Mouse (Mus musculus): ENCODE results near the gene Vps33a. TPM values are rescaled to one million over a fixed set of nuclear protein-coding genes. Genes with fewer than 3 reads are reported as not detected.
A peak's percentile ranks its signal among the peaks of the same experiment; 100 is the strongest.

The Vps33a gene
- polyA plus RNA-seq, 1 experiment from 2014 or later = 39.0 TPM

GRCm38 (mm10) chr5:123580043-123580442 lies 7.2 kb upstream of the Vps33a start:
- 90% methylated on average over 6 of the region's 6 CpGs for WGBS
- Histone ChIP-seq H3K9ac (replicated peaks) (no peak overlapping the region), H3K4me3 (replicated peaks) (no peak overlapping the region), H3K4me1 (no peaks in the 10 kb centered on the region), H3K27me3 (replicated peaks) (no peaks in the 10 kb centered on the region), H3K36me3 (peaks cover 70% of the 10 kb centered on the region), H3K27ac (replicated peaks) (no peak overlapping the region), H3K4me2 (no peak overlapping the region), H3K9me3 (replicated peaks) (no peaks in the 10 kb centered on the region)
- ATAC-seq (ENCODE audit: low FRiP score) = no peak

- H3K9me3 ChIP-seq (replicated peaks) = no peaks in the 10 kb centered on the region
- H3K4me2 ChIP-seq = no peak overlapping the region
- H3K4me3 ChIP-seq (replicated peaks) = no peak overlapping the region
- ATAC-seq (ENCODE audit: low FRiP score) = no peak
- peaks cover 7% of the 10 kb centered on the region for H3K4me1 ChIP-seq
- H3K27me3 ChIP-seq (replicated peaks) = no peaks in the 10 kb centered on the region
- no peak overlapping the region for H3K9ac ChIP-seq (replicated peaks)
- H3K27ac ChIP-seq (replicated peaks) = no peak overlapping the region
- WGBS = 89% methylated on average over 3 of the region's 3 CpGs
- H3K36me3 ChIP-seq = peaks cover 51% of the 10 kb centered on the region
These were observed 3.9 kb upstream of the Vps33a start for GRCm38 (mm10) chr5:123576696-123577095.

- Histone ChIP-seq H3K9ac (replicated peaks) (no peak overlapping the region), H3K27me3 (replicated peaks) (no peaks in the 10 kb centered on the region), H3K4me2 (peak overlapping the region; percentile 76), H3K4me1 (peaks cover 15% of the 10 kb centered on the region), H3K9me3 (replicated peaks) (no peaks in the 10 kb centered on the region), H3K4me3 (replicated peaks) (peak overlapping the region; percentile 98), H3K27ac (replicated peaks) (0 out of 2 replicates have a peak overlapping the region, but pooled peaks have one; percentile 45), H3K36me3 (peaks cover 35% of the 10 kb centered on the region)
- no peak for ATAC-seq (ENCODE audit: low FRiP score)
- 65% methylated on average over 8 of the region's 8 CpGs for WGBS
These were observed 524 bp upstream of the Vps33a start for GRCm38 (mm10) chr5:123573362-123573761.

DNA sequence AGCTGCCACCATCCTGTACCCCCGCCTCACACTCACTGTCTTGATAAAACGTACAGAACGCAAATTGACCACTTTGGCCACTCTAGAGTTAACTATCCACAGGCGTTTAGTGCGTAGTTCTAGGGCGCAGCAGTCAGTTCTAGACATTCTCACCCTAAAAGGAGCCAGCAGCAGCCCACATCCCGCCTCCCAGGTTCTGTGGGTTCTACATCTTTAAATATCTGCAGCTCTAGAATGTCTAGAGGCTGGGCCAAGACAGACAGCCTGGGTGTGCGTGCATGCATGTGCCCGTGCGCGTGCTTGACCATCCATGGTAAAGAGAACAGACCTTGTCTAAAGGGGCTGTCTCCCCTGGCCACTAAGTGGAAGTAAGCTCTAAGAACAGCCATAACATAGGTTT lies 11.7 kb downstream of the Vps33a start:
- H3K4me2 ChIP-seq = no peak overlapping the region
- no peak for ATAC-seq (ENCODE audit: low FRiP score)
- H3K27ac ChIP-seq (replicated peaks) = no peak overlapping the region
- peaks cover 91% of the 10 kb centered on the region for H3K36me3 ChIP-seq
- H3K27me3 ChIP-seq (replicated peaks) = no peaks in the 10 kb centered on the region
- no peak overlapping the region for H3K4me3 ChIP-seq (replicated peaks)
- no peak overlapping the region for H3K9ac ChIP-seq (replicated peaks)
- 94% methylated on average over 11 of the region's 11 CpGs for WGBS
- H3K9me3 ChIP-seq (replicated peaks) = no peaks in the 10 kb centered on the region
- no peaks in the 10 kb centered on the region for H3K4me1 ChIP-seq

GRCm38 (mm10) chr5:123559588-123559987 lies 13.2 kb downstream of the Vps33a start:
- no peaks in the 10 kb centered on the region for H3K27me3 ChIP-seq (replicated peaks)
- no peak overlapping the region for H3K4me3 ChIP-seq (replicated peaks)
- ATAC-seq (ENCODE audit: low FRiP score) = no peak
- no peaks in the 10 kb centered on the region for H3K4me1 ChIP-seq
- H3K9ac ChIP-seq (replicated peaks) = no peak overlapping the region
- H3K4me2 ChIP-seq = no peak overlapping the region
- H3K9me3 ChIP-seq (replicated peaks) = no peaks in the 10 kb centered on the region
- 94% methylated on average over 8 of the region's 8 CpGs for WGBS
- peaks cover 86% of the 10 kb centered on the region for H3K36me3 ChIP-seq
- H3K27ac ChIP-seq (replicated peaks) = no peak overlapping the region

DNA sequence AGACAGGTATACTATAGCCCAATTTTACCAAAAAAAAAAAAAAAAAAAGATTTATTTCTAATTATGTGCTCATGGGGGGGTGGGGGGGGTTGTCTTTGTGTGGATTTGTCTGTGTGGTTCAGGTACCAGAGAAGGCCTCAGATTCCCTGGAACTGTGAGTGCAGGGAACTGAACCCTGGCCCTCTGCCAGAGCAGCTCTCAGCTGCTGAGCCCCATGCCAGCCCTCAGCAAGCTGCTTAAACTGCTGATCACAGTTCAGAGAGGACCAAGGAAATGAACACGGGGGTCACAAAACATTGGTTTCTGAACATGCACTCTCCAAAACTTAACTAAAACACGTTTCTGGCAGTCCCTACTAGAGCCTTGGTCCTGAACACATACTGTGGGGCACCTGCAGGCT lies 16.4 kb downstream of the Vps33a start:
- no peak overlapping the region for H3K27ac ChIP-seq (replicated peaks)
- no peaks in the 10 kb centered on the region for H3K4me1 ChIP-seq
- no peak overlapping the region for H3K4me3 ChIP-seq (replicated peaks)
- H3K9ac ChIP-seq (replicated peaks) = no peak overlapping the region
- 60% methylated on average over 2 of the region's 2 CpGs for WGBS
- no peaks in the 10 kb centered on the region for H3K27me3 ChIP-seq (replicated peaks)
- H3K4me2 ChIP-seq = no peak overlapping the region
- no peaks in the 10 kb centered on the region for H3K9me3 ChIP-seq (replicated peaks)
- ATAC-seq (ENCODE audit: low FRiP score) = no peak
- H3K36me3 ChIP-seq = peaks cover 60% of the 10 kb centered on the region

- no peak for ATAC-seq (ENCODE audit: low FRiP score)
- WGBS = 91% methylated on average over 7 of the region's 7 CpGs
- H3K9ac ChIP-seq (replicated peaks) = no peak overlapping the region
- H3K36me3 ChIP-seq = peaks cover 55% of the 10 kb centered on the region
- H3K27ac ChIP-seq (replicated peaks) = no peak overlapping the region
- no peaks in the 10 kb centered on the region for H3K4me1 ChIP-seq
- no peaks in the 10 kb centered on the region for H3K27me3 ChIP-seq (replicated peaks)
- H3K4me3 ChIP-seq (replicated peaks) = no peak overlapping the region
- no peak overlapping the region for H3K4me2 ChIP-seq
- H3K9me3 ChIP-seq (replicated peaks) = no peaks in the 10 kb centered on the region
These were observed 17.1 kb downstream of the Vps33a start for GRCm38 (mm10) chr5:123555693-123556092.

- H3K4me1 ChIP-seq = no peaks in the 10 kb centered on the region
- H3K4me3 ChIP-seq (replicated peaks) = no peak overlapping the region
- no peaks in the 10 kb centered on the region for H3K9me3 ChIP-seq (replicated peaks)
- H3K9ac ChIP-seq (replicated peaks) = no peak overlapping the region
- H3K36me3 ChIP-seq = peaks cover 82% of the 10 kb centered on the region
- no peak overlapping the region for H3K27ac ChIP-seq (replicated peaks)
- no peaks in the 10 kb centered on the region for H3K27me3 ChIP-seq (replicated peaks)
- H3K4me2 ChIP-seq = no peak overlapping the region
- ATAC-seq (ENCODE audit: low FRiP score) = no peak
- 95% methylated on average over 10 of the region's 10 CpGs for WGBS
These were observed 39.0 kb downstream of the Vps33a start for GRCm38 (mm10) chr5:123533801-123534200.

- Histone ChIP-seq H3K36me3 (peaks cover 75% of the 10 kb centered on the region), H3K27ac (replicated peaks) (no peak overlapping the region), H3K4me1 (no peaks in the 10 kb centered on the region), H3K27me3 (replicated peaks) (no peaks in the 10 kb centered on the region), H3K4me2 (no peak overlapping the region), H3K9me3 (replicated peaks) (no peaks in the 10 kb centered on the region), H3K9ac (replicated peaks) (no peak overlapping the region), H3K4me3 (replicated peaks) (no peak overlapping the region)
- WGBS = 88% methylated on average over 8 of the region's 8 CpGs
- no peak for ATAC-seq (ENCODE audit: low FRiP score)
These were observed 42.8 kb downstream of the Vps33a start for GRCm38 (mm10) chr5:123530056-123530455.

- no peak for ATAC-seq (ENCODE audit: low FRiP score)
- Histone ChIP-seq H3K4me1 (peaks cover 7% of the 10 kb centered on the region), H3K27ac (replicated peaks) (no peak overlapping the region), H3K4me3 (replicated peaks) (no peak overlapping the region), H3K9ac (replicated peaks) (no peak overlapping the region), H3K36me3 (peaks cover 63% of the 10 kb centered on the region), H3K4me2 (no peak overlapping the region), H3K27me3 (replicated peaks) (no peaks in the 10 kb centered on the region), H3K9me3 (replicated peaks) (no peaks in the 10 kb centered on the region)
- WGBS = 81% methylated on average over 7 of the region's 7 CpGs
These were observed 44.2 kb downstream of the Vps33a start for GRCm38 (mm10) chr5:123528641-123529040.

GRCm38 (mm10) chr5:123525916-123526495 lies 46.8 kb downstream of the Vps33a start:
- peaks cover 27% of the 10 kb centered on the region for H3K4me1 ChIP-seq
- no peak overlapping the region for H3K27ac ChIP-seq (replicated peaks)
- H3K9me3 ChIP-seq (replicated peaks) = no peaks in the 10 kb centered on the region
- 90% methylated on average over 9 of the region's 9 CpGs for WGBS
- no peak for ATAC-seq (ENCODE audit: low FRiP score)
- H3K27me3 ChIP-seq (replicated peaks) = no peaks in the 10 kb centered on the region
- no peak overlapping the region for H3K4me2 ChIP-seq
- H3K9ac ChIP-seq (replicated peaks) = no peak overlapping the region
- no peak overlapping the region for H3K4me3 ChIP-seq (replicated peaks)
- peaks cover 37% of the 10 kb centered on the region for H3K36me3 ChIP-seq

DNA sequence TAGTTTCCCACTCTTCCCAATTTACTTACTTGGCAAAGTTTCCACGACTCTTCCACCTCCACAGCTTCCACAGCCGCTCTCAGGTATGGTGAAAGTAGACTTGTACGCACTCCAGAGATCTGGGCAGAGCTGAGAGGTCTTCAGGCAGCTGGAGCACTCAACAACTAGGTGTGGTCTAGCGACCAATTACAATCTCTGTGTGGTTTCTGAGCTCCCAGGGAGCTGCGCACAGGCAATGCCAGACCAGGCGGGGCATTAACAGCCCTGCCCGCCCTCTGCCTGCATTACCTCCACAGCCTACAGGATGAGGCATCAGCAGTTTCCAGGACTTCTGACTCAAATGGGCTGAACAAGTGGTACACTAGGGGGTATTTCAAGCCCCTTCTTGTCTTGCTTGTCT lies 47.6 kb downstream of the Vps33a start, which contains the start of gene Gm49027:
Gene Gm49027 (minus strand): TSS at position 208 of the 400 bp plus-strand sequence.
- Histone ChIP-seq H3K4me3 (replicated peaks) (peak within 1 kb of the TSS; percentile 98), H3K9ac (replicated peaks) (peak within 1 kb of the TSS; percentile 58), H3K4me1 (peaks cover 27% of the 10 kb centered on the region), H3K9me3 (replicated peaks) (no peaks in the 10 kb centered on the region), H3K36me3 (peaks cover 29% of the 10 kb centered on the region), H3K27ac (replicated peaks) (peak within 1 kb of the TSS; percentile 79), H3K27me3 (replicated peaks) (no peaks in the 10 kb centered on the region), H3K4me2 (peak within 1 kb of the TSS; percentile 94)
- WGBS = 92% methylated on average over 7 of the region's 7 CpGs
- no peak for ATAC-seq (ENCODE audit: low FRiP score)
